Mouse (Mus musculus): ENCODE data around the gene Unc13b.

Gene Unc13b

GRCm38 (mm10) chr4:43038567-43039495, 19.9 kb upstream of the Unc13b start:
- DNase-seq = no peak

DNA sequence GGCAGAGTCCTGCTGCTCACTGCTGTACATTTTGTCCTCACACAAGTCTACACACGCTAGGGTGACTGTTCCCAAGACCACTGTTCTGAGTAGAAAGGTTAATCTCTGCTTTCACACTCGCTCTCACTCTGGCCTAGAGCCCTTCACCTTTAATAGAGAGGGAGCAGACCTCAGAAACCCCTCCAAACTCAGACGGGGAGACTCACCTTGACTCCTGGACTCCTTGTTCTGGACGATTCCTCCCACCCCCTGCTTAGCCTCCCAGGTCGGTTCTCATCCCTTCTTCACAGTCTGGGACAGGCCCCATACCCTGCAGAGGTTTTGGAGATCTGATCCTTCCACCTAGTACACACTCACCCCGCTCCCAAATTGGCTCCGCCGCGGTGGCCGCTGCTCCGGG, 19.1 kb upstream of the Unc13b start:
- no peak for DNase-seq

- peak; percentile 86 to 92 for DNase-seq
These were observed 18.6 kb upstream of the Unc13b start for GRCm38 (mm10) chr4:43040114-43040572.

- no peak for DNase-seq
These were observed 17.7 kb upstream of the Unc13b start for GRCm38 (mm10) chr4:43040881-43041547.

- DNase-seq = peak; percentile 52 to 69
These were observed 15.0 kb upstream of the Unc13b start for GRCm38 (mm10) chr4:43043644-43044357.

DNA sequence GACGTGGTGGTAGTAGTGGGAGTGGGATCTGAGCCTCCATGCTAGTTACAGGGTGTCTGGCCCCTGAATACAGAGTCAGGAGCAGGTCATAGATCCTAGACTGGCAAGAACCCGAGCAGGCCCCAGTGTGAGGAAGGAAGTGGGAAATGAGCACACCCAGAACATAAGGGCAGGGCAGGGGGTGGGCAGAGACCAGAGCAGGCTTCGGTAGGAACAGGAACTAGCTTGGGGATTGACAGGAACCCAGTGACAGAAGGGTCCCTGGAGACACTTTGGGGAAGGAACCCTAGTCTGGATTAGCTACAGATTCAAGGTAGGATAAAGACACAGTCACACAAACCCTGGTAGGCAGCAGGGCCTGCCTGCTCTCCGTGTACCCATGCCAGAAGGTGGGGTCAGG, 14.1 kb upstream of the Unc13b start:
- no peak for DNase-seq

DNA sequence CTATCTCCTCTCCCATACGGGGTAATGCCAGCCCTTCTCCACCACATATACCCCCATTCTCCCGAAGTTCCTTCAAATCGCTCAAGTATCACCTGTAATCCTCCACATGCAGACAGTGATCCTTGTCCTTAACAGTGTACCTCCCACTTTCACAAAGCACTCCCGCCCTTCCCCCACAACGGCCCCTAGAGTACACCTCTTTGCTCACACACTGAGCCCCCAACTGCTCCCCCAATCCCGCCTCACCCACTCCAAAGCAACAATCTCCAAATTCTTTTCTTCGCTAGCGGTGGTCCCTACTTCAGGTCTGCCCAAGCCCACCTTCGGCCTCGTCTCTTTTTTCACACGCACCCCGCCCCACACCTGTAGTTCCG, 13.5 kb upstream of the Unc13b start:
- DNase-seq = peak in 1 of 2 experiments; percentile 19

- DNase-seq = peak; percentile 80 to 82
These were observed 13.0 kb upstream of the Unc13b start, which contains the start of gene Fam214b for GRCm38 (mm10) chr4:43045659-43046302. Fam214b (minus strand) TSS chr4:43046220.

- no peak for DNase-seq
These were observed 12.1 kb upstream of the Unc13b start for GRCm38 (mm10) chr4:43046607-43047006.

GRCm38 (mm10) chr4:43047231-43047630, 11.5 kb upstream of the Unc13b start:
- DNase-seq = peak; percentile 47 to 50

GRCm38 (mm10) chr4:43052627-43053026, 6.1 kb upstream of the Unc13b start:
- DNase-seq = no peak

DNA sequence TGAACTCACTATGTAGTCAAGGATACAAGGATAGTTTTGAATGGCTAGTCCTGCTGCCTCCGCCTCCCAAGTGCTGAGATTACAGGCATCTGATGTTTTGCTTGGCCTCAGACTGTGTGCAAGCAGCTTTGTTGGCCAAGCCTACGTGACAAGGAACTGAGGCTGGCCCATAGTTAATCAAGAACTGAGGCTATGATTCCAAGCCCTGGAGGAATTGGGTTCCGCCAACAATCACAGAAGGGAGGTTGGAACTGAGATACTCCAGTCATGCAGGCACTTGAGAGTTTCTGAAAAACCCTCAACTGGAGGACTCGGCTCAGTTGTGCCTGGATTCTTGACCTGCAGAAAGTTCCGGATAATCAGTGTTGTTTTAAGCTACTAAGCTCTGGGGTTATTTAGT, 1.1 kb upstream of the Unc13b start:
- DNase-seq = no peak

DNA sequence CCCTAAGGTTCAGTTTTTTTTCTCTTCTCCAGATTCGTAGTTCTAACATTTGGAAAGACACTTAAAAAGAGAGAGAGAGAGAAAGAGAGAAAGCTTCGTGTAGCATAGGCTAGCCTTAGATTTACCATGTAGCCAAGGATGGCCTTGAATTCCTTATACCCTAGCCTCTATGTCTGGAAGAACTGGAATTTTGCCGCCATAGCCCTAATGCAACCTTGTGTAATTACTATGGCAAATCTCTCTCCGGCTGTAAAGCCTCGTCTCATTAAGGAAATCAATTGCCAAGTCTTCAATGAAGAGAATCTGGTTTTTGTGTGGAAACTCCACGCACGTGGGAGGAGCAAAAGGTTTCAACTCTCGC, 381 bp upstream of the Unc13b start:
- no peak for DNase-seq

- DNase-seq = no peak
These were observed 944 bp downstream of the Unc13b start for GRCm38 (mm10) chr4:43059697-43060096.

- no peak for DNase-seq
These were observed 1.5 kb downstream of the Unc13b start for GRCm38 (mm10) chr4:43060286-43060685.

GRCm38 (mm10) chr4:43065471-43065870, 6.7 kb downstream of the Unc13b start:
- no peak for DNase-seq

- DNase-seq = no peak
These were observed 16.2 kb downstream of the Unc13b start for GRCm38 (mm10) chr4:43074923-43075322.

- no peak for DNase-seq
These were observed 19.4 kb downstream of the Unc13b start for GRCm38 (mm10) chr4:43078071-43078718.

GRCm38 (mm10) chr4:43082458-43082857, 23.7 kb downstream of the Unc13b start:
- DNase-seq = no peak

GRCm38 (mm10) chr4:43089950-43090349, 31.2 kb downstream of the Unc13b start:
- no peak for DNase-seq

DNA sequence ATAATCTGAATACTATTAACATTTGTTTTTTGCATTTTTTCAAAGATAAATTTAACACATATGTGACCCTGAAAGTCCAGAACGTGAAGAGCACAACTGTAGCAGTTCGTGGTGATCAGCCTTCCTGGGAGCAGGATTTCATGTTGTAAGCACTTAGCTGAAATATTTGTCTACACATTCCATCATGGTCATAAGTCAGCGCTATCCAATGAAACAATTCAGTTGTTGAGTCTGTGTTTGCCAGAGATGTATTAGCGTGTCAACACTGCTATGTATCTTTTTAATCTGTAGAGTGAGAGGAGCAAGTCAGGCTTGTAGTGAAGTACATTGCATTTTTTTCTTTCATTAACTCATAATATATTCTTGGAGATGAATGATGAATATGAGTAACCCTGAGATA, 32.4 kb downstream of the Unc13b start:
- DNase-seq = no peak

- no peak for DNase-seq
These were observed 54.7 kb downstream of the Unc13b start for GRCm38 (mm10) chr4:43113491-43113890.
